Mouse (Mus musculus): Measurements from ENCODE around the gene Hspb8. TPM values are rescaled to one million over a fixed set of nuclear protein-coding genes. Genes with fewer than 3 reads are reported as not detected.

Gene Hspb8
- 606 TPM for polyA plus RNA-seq (2014; fragmentation: Illumina TruSeq; extraction: RNeasy Lipid Tissue Mini Kit (QIAGEN cat#74804); ENCODE audit: low read depth, low replicate concordance)

DNA sequence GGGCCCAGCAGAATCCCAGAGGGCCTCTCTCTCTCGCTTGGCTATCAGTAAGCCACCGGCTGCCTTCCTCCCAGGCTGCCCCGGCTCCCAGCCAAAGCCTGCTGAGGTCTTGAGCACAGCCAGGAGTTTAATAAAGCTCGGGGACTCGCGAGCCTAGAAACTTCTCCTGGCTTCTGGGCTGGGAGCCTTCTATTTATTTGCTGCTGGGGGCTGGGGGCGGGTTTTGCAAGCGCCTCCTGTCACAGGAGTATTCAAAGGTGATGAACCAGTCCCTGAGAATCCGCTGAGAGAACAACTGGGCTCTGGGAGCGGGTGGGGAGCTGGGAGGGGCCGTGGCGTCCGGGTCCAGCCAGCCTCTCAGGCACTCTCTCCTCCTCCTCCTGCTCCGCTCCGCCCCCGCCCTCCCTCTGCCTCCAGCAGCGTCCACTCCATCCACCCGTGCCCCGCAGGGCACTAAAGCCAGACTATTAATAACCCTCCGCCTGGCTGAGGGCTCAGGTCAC lies at the start of gene Hspb8:
Gene Hspb8 (minus strand): TSS at position 166 of the 503 bp plus-strand sequence.

Other genes starting within 250 kb of the Hspb8 start
- gene Ccdc60, start 133.9 kb downstream of the Hspb8 start, polyA plus RNA-seq (2014; fragmentation: Illumina TruSeq; extraction: RNeasy Lipid Tissue Mini Kit (QIAGEN cat#74804); ENCODE audit: low read depth, low replicate concordance): not detected
- 10.4 TPM for gene Srrm4, start 169.0 kb upstream of the Hspb8 start, polyA plus RNA-seq (2014; fragmentation: Illumina TruSeq; extraction: RNeasy Lipid Tissue Mini Kit (QIAGEN cat#74804); ENCODE audit: low read depth, low replicate concordance)

Measured in heart, adult 10 weeks (tissue).